Mouse (Mus musculus): ENCODE measurements around the gene Cfap299.

GRCm38 (mm10) chr5:98552395-98552794 lies 223.3 kb downstream of the Cfap299 start, which contains the start of gene Gm11111:
- TF ChIP-seq GATA1 (IDR thresholded peaks at IDR 0.05; ENCODE audit: low read length) (no peak), TAL1 (IDR thresholded peaks at IDR 0.05; ENCODE audit: low read length) (no peak)
